Mouse (Mus musculus) ES-Bruce4 (cell line): ENCODE data around the gene Rabggtb. TPM values are rescaled to one million over a fixed set of nuclear protein-coding genes. Genes with fewer than 3 reads are reported as not detected.
A peak's percentile ranks its signal among the peaks of the same experiment; 100 is the strongest.

ENCODE experiments used
- H3K27ac ChIP-seq: 2 replicates; pipeline ENCODE4 v1.5.1; 2012; ENCODE audit warnings: low read length, inconsistent platforms; ENCODE audit not compliant: insufficient read depth
- H3K27me3 ChIP-seq: 2 replicates; pipeline ENCODE4 v1.6.1; 2012; ENCODE audit warnings: mild to moderate bottlenecking, low read length, inconsistent platforms; ENCODE audit not compliant: control insufficient read depth, poor library complexity, insufficient read depth, severe bottlenecking
- H3K36me3 ChIP-seq: 2 replicates; pipeline ENCODE4 v1.6.1; 2012; ENCODE audit warnings: inconsistent platforms, mild to moderate bottlenecking, low read length, moderate library complexity; ENCODE audit not compliant: control insufficient read depth, poor library complexity, insufficient read depth, severe bottlenecking
- H3K4me1 ChIP-seq: one replicate; pipeline ENCODE4 v1.8.1; 2011; ENCODE audit warnings: low read length; ENCODE audit not compliant: control insufficient read depth, insufficient read depth
- H3K4me3 ChIP-seq: 2 replicates; pipeline ENCODE4 v1.5.1; 2011; ENCODE audit warnings: low read depth, mild to moderate bottlenecking, low read length
- H3K9ac ChIP-seq: 2 replicates; pipeline ENCODE4 v1.6.1; 2012; ENCODE audit warnings: low read depth, mild to moderate bottlenecking, inconsistent platforms; ENCODE audit not compliant: poor library complexity, severe bottlenecking
- H3K9me3 ChIP-seq: replicated peaks from 2 replicates; pipeline ENCODE4 v1.6.1; 2012; ENCODE audit warnings: mild to moderate bottlenecking, low read length, inconsistent platforms; ENCODE audit not compliant: control insufficient read depth, poor library complexity, insufficient read depth, severe bottlenecking
- CTCF ChIP-seq: IDR thresholded peaks from one replicate; pipeline ENCODE4 v1.8.1; 2011; ENCODE audit warnings: low read depth, low read length
- EP300 ChIP-seq: IDR thresholded peaks from 2 replicates; pipeline ENCODE4 v1.6.1; 2011; ENCODE audit warnings: low read depth, low read length; ENCODE audit not compliant: insufficient read depth
- POLR2A ChIP-seq: IDR thresholded peaks from one replicate; pipeline ENCODE4 v1.8.1; 2011; ENCODE audit warnings: low read length; ENCODE audit not compliant: insufficient read depth
- polyA plus RNA-seq: library from polyadenylated mRNA; stranded (reverse); fragments of >200 nt; gene quantifications from 2 replicates; pipeline ENCODE4 v1.2.4, GENCODE M21; 2011; ENCODE audit warnings: low read depth; ENCODE audit not compliant: missing spikeins, insufficient read depth, insufficient read length

The Rabggtb gene
- polyA plus RNA-seq, 1 experiment = 140 TPM

DNA sequence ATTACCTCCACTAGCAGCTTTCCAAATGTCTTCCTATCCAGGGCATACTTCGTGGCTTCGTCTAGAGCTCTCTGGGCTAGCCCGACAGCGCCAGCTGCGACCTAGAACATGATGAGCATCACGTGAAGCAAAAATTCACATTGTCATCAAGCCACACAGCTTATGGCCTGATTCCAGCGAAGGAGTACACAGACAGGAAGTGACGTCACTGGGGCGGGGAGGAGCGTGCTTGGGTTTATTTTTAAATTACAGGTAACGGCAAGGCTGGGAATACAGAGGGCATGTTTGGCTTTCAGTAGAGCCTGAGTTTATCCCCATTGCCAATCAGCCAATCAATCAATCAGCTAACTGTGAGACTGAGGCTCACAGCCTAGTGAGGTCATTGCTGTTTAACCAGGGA is 16.7 kb upstream of the Rabggtb start:
- Histone ChIP-seq H3K9me3 (no peaks in the 10 kb centered on the region), H3K9ac (no peak overlapping the region), H3K27me3 (no peaks in the 10 kb centered on the region), H3K4me1 (no peaks in the 10 kb centered on the region), H3K36me3 (peaks cover 8% of the 10 kb centered on the region), H3K27ac (no peak overlapping the region), H3K4me3 (no peak overlapping the region)
- TF ChIP-seq EP300 (no peak), POLR2A (no peak), CTCF (no peak)

GRCm38 (mm10) chr3:153926333-153926732 is 13.5 kb upstream of the Rabggtb start:
- H3K27ac ChIP-seq = no peak overlapping the region
- H3K9ac ChIP-seq = no peak overlapping the region
- TF ChIP-seq EP300 (no peak), CTCF (peak; percentile 28)
- no peaks in the 10 kb centered on the region for H3K9me3 ChIP-seq
- peaks cover 6% of the 10 kb centered on the region for H3K36me3 ChIP-seq
- no peak overlapping the region for H3K4me3 ChIP-seq
- no peaks in the 10 kb centered on the region for H3K4me1 ChIP-seq
- H3K27me3 ChIP-seq = no peaks in the 10 kb centered on the region

DNA sequence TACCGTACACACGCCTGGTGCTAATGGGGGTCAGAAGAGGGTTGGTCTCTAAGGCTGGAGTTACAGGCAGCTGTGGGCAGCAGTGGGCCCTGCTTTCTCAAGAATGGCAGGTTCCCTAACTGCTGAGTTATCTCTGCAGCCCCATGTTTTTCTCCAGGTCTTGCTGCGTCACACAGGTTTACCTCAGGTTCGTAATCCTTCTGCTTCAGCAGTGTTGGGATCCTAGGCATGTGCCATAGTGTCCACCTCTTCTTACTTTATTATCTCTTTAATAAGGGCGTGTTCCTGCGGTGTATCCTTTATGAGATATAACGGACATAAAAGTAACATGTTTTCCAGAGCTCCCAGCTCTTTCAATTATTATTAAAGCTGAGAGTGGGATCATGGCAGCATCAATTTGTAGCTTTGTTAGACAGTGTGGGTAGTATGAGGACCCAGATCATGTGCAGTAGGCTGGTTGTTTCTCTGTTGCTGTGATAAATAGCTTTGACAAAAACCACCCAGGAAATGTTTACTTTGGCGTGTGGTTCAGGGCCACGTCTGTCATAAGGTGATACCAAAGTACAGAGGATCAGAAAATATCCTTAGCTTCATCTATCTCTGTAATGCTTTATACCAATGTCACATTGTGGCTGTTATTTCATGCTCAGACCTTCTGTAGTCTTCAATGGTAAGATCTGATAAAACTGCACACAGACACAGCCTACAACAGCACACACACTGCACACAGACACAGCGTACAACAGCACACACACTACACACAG is 8.5 kb upstream of the Rabggtb start:
- Histone ChIP-seq H3K4me1 (peaks cover 1% of the 10 kb centered on the region), H3K36me3 (peaks cover 8% of the 10 kb centered on the region), H3K9me3 (no peaks in the 10 kb centered on the region), H3K27me3 (no peaks in the 10 kb centered on the region), H3K9ac (no peak overlapping the region), H3K4me3 (no peak overlapping the region), H3K27ac (no peak overlapping the region)
- TF ChIP-seq CTCF (no peak), POLR2A (no peak), EP300 (no peak)

GRCm38 (mm10) chr3:153917200-153917599 is 4.4 kb upstream of the Rabggtb start:
- Histone ChIP-seq H3K4me1 (peaks cover 1% of the 10 kb centered on the region), H3K27me3 (no peaks in the 10 kb centered on the region), H3K9ac (no peak overlapping the region), H3K9me3 (no peaks in the 10 kb centered on the region), H3K36me3 (peaks cover 4% of the 10 kb centered on the region), H3K27ac (peak overlapping the region; percentile 1; the same call in 1 of the 2 replicates), H3K4me3 (no peak overlapping the region)
- no peak for TF ChIP-seq CTCF

- no peaks in the 10 kb centered on the region for H3K27me3 ChIP-seq
- peaks cover 37% of the 10 kb centered on the region for H3K36me3 ChIP-seq
- TF ChIP-seq POLR2A (no peak), EP300 (no peak)
- no peak overlapping the region for H3K27ac ChIP-seq
- H3K4me1 ChIP-seq = peaks cover 1% of the 10 kb centered on the region
- H3K9ac ChIP-seq = peak overlapping the region; percentile 98
- no peaks in the 10 kb centered on the region for H3K9me3 ChIP-seq
- peak overlapping the region; percentile 80; the same call in 1 of the 2 replicates for H3K4me3 ChIP-seq
Measured at GRCm38 (mm10) chr3:153913510-153914243, 868 bp upstream of the Rabggtb start.

DNA sequence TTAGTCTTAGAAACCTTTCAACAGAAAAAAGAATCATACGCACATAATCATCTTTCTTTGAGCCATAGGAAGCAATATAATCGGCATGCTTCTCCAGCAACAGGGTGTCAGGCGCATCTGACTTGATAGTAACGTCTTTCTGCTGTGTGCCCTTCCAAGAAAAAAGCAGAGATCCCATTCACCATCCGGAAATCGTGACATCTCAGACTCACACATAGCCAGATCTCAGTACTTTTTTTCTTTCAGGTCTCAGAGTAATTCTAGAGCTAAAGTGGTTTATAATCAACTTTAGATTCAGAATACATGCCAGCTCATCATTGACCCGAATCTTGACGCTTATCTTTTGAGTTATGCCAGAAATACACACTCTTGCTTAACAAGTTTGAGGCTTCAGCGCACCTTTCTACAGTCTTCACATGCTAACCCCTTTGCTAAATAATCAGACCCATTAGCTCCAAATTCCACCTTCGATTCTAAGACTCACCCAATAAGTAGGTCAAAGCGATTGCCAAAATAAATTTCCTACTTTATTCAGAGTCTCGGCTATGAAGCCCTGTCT is 848 bp downstream of the Rabggtb start:
- H3K36me3 ChIP-seq = peaks cover 54% of the 10 kb centered on the region
- H3K9me3 ChIP-seq = no peaks in the 10 kb centered on the region
- H3K27ac ChIP-seq = peak overlapping the region; percentile 92
- no peaks in the 10 kb centered on the region for H3K27me3 ChIP-seq
- H3K4me1 ChIP-seq = peaks cover 1% of the 10 kb centered on the region
- TF ChIP-seq POLR2A (no peak), CTCF (no peak), EP300 (no peak)
- H3K4me3 ChIP-seq = peak overlapping the region; percentile 98
- H3K9ac ChIP-seq = peak overlapping the region; percentile 98
